Mouse (Mus musculus) heart, postnatal 14 days (tissue): Measurements from ENCODE around the gene Retsat. TPM values are rescaled to one million over a fixed set of nuclear protein-coding genes. Genes with fewer than 3 reads are reported as not detected.

Source experiments
- DNase-seq, 2 experiments: peaks; one replicate each; pipeline ENCODE4 v3.0.0; 2021 to 2022
- intact Hi-C: fragments of 180-260 bp; cut with DNase I; formaldehyde crosslinking; loops from one replicate; pipeline ENCODE4 v1.15.1; 2025
- long read RNA-seq, 2 experiments: library from polyadenylated mRNA; stranded (forward); transcript quantifications; one replicate each; pipeline ENCODE4 v2.0.0; 2021
- total RNA-seq, 2 experiments: library from RNA; stranded (reverse); gene quantifications; 2 replicates each; pipeline ENCODE4 v1.2.3; 2021

Gene Retsat
- 100 to 1,000 TPM; 164 to 166 TPM for total RNA-seq
- long read RNA-seq, experiment 1, transcript Retsat-201 (11 exons, 3,027 nt), result major isoform, 221 of 234 reads
- long read RNA-seq, experiment 1, partial matches to known transcripts, result 12 of 234 reads
- long read RNA-seq, experiment 1, other reads (novel, unspliced or antisense), result 1 of 234 reads
- long read RNA-seq, experiment 2, transcript Retsat-201 (11 exons, 3,027 nt), result major isoform, 202 of 212 reads
- long read RNA-seq, experiment 2, partial matches to known transcripts, result 8 of 212 reads
- long read RNA-seq, experiment 2, other reads (novel, unspliced or antisense), result 2 of 212 reads

- intact Hi-C loops, result no loop called here
- peak; percentile 92 to 96 for DNase-seq
These were observed at the start of gene Retsat, which contains the start of gene Elmod3 for GRCm38 (mm10) chr6:72597956-72598753. TSS of gene Retsat (plus strand) at chr6:72598475. TSS of gene Elmod3 (minus strand) at chr6:72598413.

- intact Hi-C loops, result no loop called here
- peak; percentile 51 to 57 for DNase-seq
These were observed 49.2 kb upstream of the Retsat start for GRCm38 (mm10) chr6:72549041-72549580.

- intact Hi-C loops, result no loop called here
- DNase-seq, result no peak
These were observed 48.2 kb upstream of the Retsat start for GRCm38 (mm10) chr6:72550025-72550424.

- no peak for DNase-seq
- intact Hi-C loops, result no loop called here
These were observed 47.7 kb upstream of the Retsat start for GRCm38 (mm10) chr6:72550503-72551100.

GRCm38 (mm10) chr6:72552171-72553078, 45.9 kb upstream of the Retsat start:
- peak; percentile 72 to 75 for DNase-seq
- intact Hi-C loops, result no loop called here

GRCm38 (mm10) chr6:72553079-72553412, 45.2 kb upstream of the Retsat start:
- no peak for DNase-seq
- intact Hi-C loops, result no loop called here

GRCm38 (mm10) chr6:72560801-72561200, 37.5 kb upstream of the Retsat start:
- intact Hi-C loops, result no loop called here
- DNase-seq, result no peak

- intact Hi-C loops, result no loop called here
- DNase-seq, result no peak
These were observed 35.8 kb upstream of the Retsat start for GRCm38 (mm10) chr6:72562486-72562885.

- DNase-seq, result no peak
- intact Hi-C loops, result no loop called here
These were observed 35.4 kb upstream of the Retsat start for GRCm38 (mm10) chr6:72562894-72563293.

- intact Hi-C loops, result no loop called here
- no peak for DNase-seq
These were observed 32.8 kb upstream of the Retsat start for GRCm38 (mm10) chr6:72565506-72565905.

- DNase-seq, result peak; percentile 87 to 93
- intact Hi-C loops, result loop anchor here (1.0 kb wide), 2 partner anchors 31 to 139 kb away; no protein-coding TSS in a partner anchor
These were observed 32.2 kb upstream of the Retsat start for GRCm38 (mm10) chr6:72566044-72566443.

- no peak for DNase-seq
- intact Hi-C loops, result no loop called here
These were observed 30.8 kb upstream of the Retsat start for GRCm38 (mm10) chr6:72567508-72567907.

- DNase-seq, result no peak
- intact Hi-C loops, result no loop called here
These were observed 29.5 kb upstream of the Retsat start for GRCm38 (mm10) chr6:72568736-72569135.

GRCm38 (mm10) chr6:72570644-72571397, 27.5 kb upstream of the Retsat start:
- intact Hi-C loops, result no loop called here
- DNase-seq, result peak in 1 of 2 experiments; percentile 40

- DNase-seq, result no peak
- intact Hi-C loops, result no loop called here
These were observed 26.4 kb upstream of the Retsat start for GRCm38 (mm10) chr6:72571826-72572225.

GRCm38 (mm10) chr6:72576041-72576440, 22.2 kb upstream of the Retsat start:
- intact Hi-C loops, result no loop called here
- no peak for DNase-seq

GRCm38 (mm10) chr6:72581625-72582382, 16.5 kb upstream of the Retsat start:
- no peak for DNase-seq
- intact Hi-C loops, result no loop called here

GRCm38 (mm10) chr6:72583211-72583839, 14.9 kb upstream of the Retsat start:
- DNase-seq, result no peak
- intact Hi-C loops, result no loop called here
